ENCODE assay signal across 8 mouse cellular contexts in genomic region chr8:60954281-60955014, GRCm38 (mm10). TPM values are rescaled to one million over a fixed set of nuclear protein-coding genes. Genes with fewer than 3 reads are reported as not detected.
DNase-seq lines count a peak whose midpoint lies in the region; ATAC-seq lines count a peak whose summit lies in the region.

No protein-coding gene starts in this region.

- peak; percentile 85 for DNase-seq in adrenal gland, adult 8-10 months
- DNase-seq in embryo, embryonic 11 days, result peak; percentile 93
- peak; percentile 44 for DNase-seq in gastrocnemius, postnatal 14 days
- peak; percentile 16 for DNase-seq in induced T-regulatory cell, adult 2 months (ENCODE audit: low read depth)
- peak; percentile 52 to 85 for DNase-seq in left cerebral cortex, adult 8-10 months (ENCODE audit: low spot score in 2 of 2)
- DNase-seq in right cerebral cortex, postnatal 10 days (ENCODE audit: low spot score in 2 of 2), result peak; percentile 82 to 91
- no peak for DNase-seq in thymus, postnatal 36 days

- ATAC-seq in megakaryocyte, adult 5-6 weeks (ENCODE audit: poor library complexity, severe bottlenecking), result peak; percentile 81

- intact Hi-C loops in gastrocnemius, postnatal 14 days (cut with DNase I; ENCODE audit: low total_unique reads), result no loop called here

RNA-seq across cellular contexts. Expression of gene Clcn3, which starts 28.7 kb away (rescaled TPM):
- total RNA-seq in adrenal gland, adult 8-10 months (2022), result 10 to 100 TPM; 50.9 to 68.9 (median 60.7) TPM
- 10 to 100 TPM; 18.0 to 18.9 TPM for total RNA-seq in gastrocnemius, postnatal 14 days (2021)
- total RNA-seq in left cerebral cortex, adult 8-10 months (2022), result 100 to 1,000 TPM; 121 to 138 (median 128) TPM
- total RNA-seq in megakaryocyte, adult 5-6 weeks (2015), result 16.4 and 17.9 TPM in 2 replicates
- total RNA-seq in megakaryocyte, adult 5-6 weeks (2017), result 21.1 and 26.0 TPM in 2 replicates

RNA-seq across cellular contexts. Expression of gene Nek1, which starts 38.5 kb away (rescaled TPM):
- total RNA-seq in adrenal gland, adult 8-10 months (2022), result 10 to 100 TPM; 17.6 to 25.2 (median 23.8) TPM
- 1 to 10 TPM; 4.0 to 5.8 TPM for total RNA-seq in gastrocnemius, postnatal 14 days (2021)
- total RNA-seq in left cerebral cortex, adult 8-10 months (2022), result 10 to 100 TPM; 27.7 to 35.2 (median 30.7) TPM
- total RNA-seq in megakaryocyte, adult 5-6 weeks (2015), result 4.4 and 5.4 TPM in 2 replicates
- total RNA-seq in megakaryocyte, adult 5-6 weeks (2017), result 6.2 and 6.4 TPM in 2 replicates

Comparison
In these comparisons a context has a peak if more than half of its experiments do, and no peak if none do; other contexts are left out.
1. DNase-seq: peak in adrenal gland, adult 8-10 months (single experiment), embryo, embryonic 11 days (single experiment), gastrocnemius, postnatal 14 days (single experiment), induced T-regulatory cell, adult 2 months (single experiment), left cerebral cortex, adult 8-10 months (2 of 2) and right cerebral cortex, postnatal 10 days (2 of 2); none in thymus, postnatal 36 days (0 of 2).